Mouse (Mus musculus) MEL (cell line): ENCODE data around the gene Utrn. TPM values are rescaled to one million over a fixed set of nuclear protein-coding genes. Genes with fewer than 3 reads are reported as not detected.
A peak's percentile ranks its signal among the peaks of the same experiment; 100 is the strongest.

Experiments
- DNase-seq: peaks from one replicate; pipeline ENCODE4 v3.0.0; 2011; ENCODE audit warnings: low read depth, low spot score
- H3K27ac ChIP-seq: 2 replicates; pipeline ENCODE4 v1.5.1; 2012; ENCODE audit warnings: low read depth, mild to moderate bottlenecking, control low read depth, low read length, moderate library complexity; ENCODE audit not compliant: control insufficient read depth
- H3K27me3 ChIP-seq, 2 experiments: fragments of 150-350 bp in 1 of 2; sonication (generic) in 1 of 2; 2 replicates each; pipeline ENCODE4 v1.6.1; 2012; ENCODE audit warnings: low read length in 2 of 2, mild to moderate bottlenecking in 2 of 2, improper control_type of control experiment in 1 of 2, moderate library complexity in 1 of 2; ENCODE audit not compliant: insufficient read depth in 2 of 2, control insufficient read depth in 1 of 2
- H3K36me3 ChIP-seq, 2 experiments: 2 replicates each; pipeline ENCODE4 v1.6.1; 2012 to 2014; ENCODE audit warnings: low read length in 2 of 2, improper control_type of control experiment in 1 of 2, inconsistent platforms in 1 of 2, mild to moderate bottlenecking in 1 of 2; ENCODE audit not compliant: insufficient read depth in 2 of 2, control insufficient read depth in 1 of 2
- H3K4me1 ChIP-seq, 2 experiments: fragments of 150-350 bp in 1 of 2; sonication (generic) in 1 of 2; 2 replicates each; pipeline ENCODE4 v1.6.1; 2012; ENCODE audit warnings: low read length in 2 of 2, improper control_type of control experiment in 1 of 2, mild to moderate bottlenecking in 1 of 2; ENCODE audit not compliant: insufficient read depth in 2 of 2, control insufficient read depth in 1 of 2
- H3K4me3 ChIP-seq, 2 experiments: fragments of 150-350 bp in 1 of 2; sonication (generic) in 1 of 2; 2 replicates each; pipeline ENCODE4 v1.5.1; 2012; ENCODE audit warnings: low read depth in 2 of 2, low read length in 2 of 2, mild to moderate bottlenecking in 2 of 2, moderate library complexity in 2 of 2, control low read depth in 1 of 2, improper control_type of control experiment in 1 of 2; ENCODE audit not compliant: control insufficient read depth in 1 of 2, insufficient read depth in 1 of 2
- H3K79me2 ChIP-seq: 2 replicates; pipeline ENCODE4 v1.6.1; 2012; ENCODE audit warnings: mild to moderate bottlenecking, low read length, moderate library complexity; ENCODE audit not compliant: control insufficient read depth, poor library complexity, insufficient read depth
- H3K9ac ChIP-seq: 2 replicates; pipeline ENCODE4 v1.6.1; 2012; ENCODE audit warnings: low read depth, mild to moderate bottlenecking, control low read depth, low read length, moderate library complexity; ENCODE audit not compliant: control insufficient read depth, poor library complexity, severe bottlenecking
- H3K9me3 ChIP-seq: fragments of 150-350 bp; sonication (generic); replicated peaks from 2 replicates; pipeline ENCODE4 v1.6.1; 2012; ENCODE audit warnings: mild to moderate bottlenecking, low read length, improper control_type of control experiment, moderate library complexity; ENCODE audit not compliant: insufficient read depth
- CHD2 ChIP-seq: IDR thresholded peaks from 2 replicates; pipeline ENCODE4 v1.6.1; 2011; ENCODE audit warnings: low read length, improper control_type of control experiment
- CTCF ChIP-seq, 3 experiments: IDR thresholded peaks in 2 of 3; conservative IDR thresholded peaks in 1 of 3; 2 replicates each; pipeline ENCODE4 v1.5.1; 2011 to 2012; ENCODE audit warnings: low read length in 3 of 3, low read depth in 2 of 3, mild to moderate bottlenecking in 2 of 3, improper control_type of control experiment in 1 of 3, inconsistent platforms in 1 of 3, mixed read lengths in 1 of 3, moderate library complexity in 1 of 3; ENCODE audit not compliant: control insufficient read depth in 1 of 3, insufficient read depth in 1 of 3, poor library complexity in 1 of 3, severe bottlenecking in 1 of 3
- E2F4 ChIP-seq: IDR thresholded peaks from 2 replicates; pipeline ENCODE4 v1.6.1; 2011; ENCODE audit warnings: low read depth, low read length, improper control_type of control experiment, borderline replicate concordance
- ELF1 ChIP-seq: IDR thresholded peaks from 2 replicates; pipeline ENCODE4 v1.6.1; 2014; ENCODE audit warnings: low read depth, mild to moderate bottlenecking, inconsistent platforms, low read length, improper control_type of control experiment, moderate library complexity
- GABPA ChIP-seq: IDR thresholded peaks from 2 replicates; pipeline ENCODE4 v1.6.1; 2012; ENCODE audit warnings: low read depth, mild to moderate bottlenecking, inconsistent platforms, low read length, improper control_type of control experiment, moderate library complexity
- GATA1 ChIP-seq: IDR thresholded peaks from 2 replicates; pipeline ENCODE4 v1.6.1; 2011; ENCODE audit warnings: low read depth, low read length, improper control_type of control experiment
- JUND ChIP-seq: IDR thresholded peaks from 2 replicates; pipeline ENCODE4 v1.6.1; 2011; ENCODE audit warnings: low read depth, mild to moderate bottlenecking, improper control_type of control experiment, low read length
- MAX ChIP-seq: IDR thresholded peaks from 2 replicates; pipeline ENCODE4 v1.6.1; 2011; ENCODE audit warnings: low read length, improper control_type of control experiment
- MAZ ChIP-seq: IDR thresholded peaks from 2 replicates; pipeline ENCODE4 v1.6.1; 2012; ENCODE audit warnings: low read depth, mild to moderate bottlenecking, inconsistent platforms, low read length, improper control_type of control experiment
- MEF2A ChIP-seq: IDR thresholded peaks from 2 replicates; pipeline ENCODE4 v1.6.1; 2014; ENCODE audit warnings: low read depth, mild to moderate bottlenecking, inconsistent platforms, low read length, improper control_type of control experiment; ENCODE audit not compliant: poor library complexity, insufficient replicate concordance, severe bottlenecking; ENCODE audit errors: extremely low read depth
- NRF1 ChIP-seq: IDR thresholded peaks from 2 replicates; pipeline ENCODE4 v1.6.1; 2014; ENCODE audit warnings: low read depth, mild to moderate bottlenecking, inconsistent platforms, low read length, improper control_type of control experiment, moderate library complexity; ENCODE audit not compliant: poor library complexity, insufficient read depth, severe bottlenecking
- POLR2A ChIP-seq, 2 experiments: IDR thresholded peaks; 2 replicates each; pipeline ENCODE4 v1.6.1; 2011 to 2012; ENCODE audit warnings: low read length in 2 of 2, mild to moderate bottlenecking in 2 of 2, control low read depth in 1 of 2, improper control_type of control experiment in 1 of 2, low read depth in 1 of 2, moderate library complexity in 1 of 2; ENCODE audit not compliant: control insufficient read depth in 1 of 2, insufficient read depth in 1 of 2, poor library complexity in 1 of 2
- POLR2AphosphoS5 ChIP-seq: IDR thresholded peaks from 2 replicates; pipeline ENCODE4 v1.6.1; 2012; ENCODE audit warnings: low read depth, borderline replicate concordance, mild to moderate bottlenecking, inconsistent platforms, low read length, moderate library complexity, mixed read lengths
- RCOR1 ChIP-seq: IDR thresholded peaks from 2 replicates; pipeline ENCODE4 v1.6.1; 2012; ENCODE audit warnings: low read depth, mild to moderate bottlenecking, inconsistent platforms, low read length, improper control_type of control experiment
- TAL1 ChIP-seq: IDR thresholded peaks from 2 replicates; pipeline ENCODE4 v1.6.1; 2012; ENCODE audit warnings: mild to moderate bottlenecking, inconsistent platforms, low read length, moderate library complexity, mixed read lengths
- TBP ChIP-seq: IDR thresholded peaks from 2 replicates; pipeline ENCODE4 v1.8.0; 2011; ENCODE audit warnings: low read depth, low read length, improper control_type of control experiment
- TCF12 ChIP-seq: IDR thresholded peaks from 2 replicates; pipeline ENCODE4 v1.6.1; 2014; ENCODE audit warnings: low read depth, mild to moderate bottlenecking, inconsistent platforms, low read length, improper control_type of control experiment, moderate library complexity
- USF1 ChIP-seq: IDR thresholded peaks from 2 replicates; pipeline ENCODE4 v1.6.1; 2014; ENCODE audit warnings: low read depth, mild to moderate bottlenecking, inconsistent platforms, low read length, improper control_type of control experiment, moderate library complexity
- USF2 ChIP-seq, 2 experiments: IDR thresholded peaks; 2 replicates each; pipeline ENCODE4 v1.6.1; 2011 to 2012; ENCODE audit warnings: improper control_type of control experiment in 2 of 2, low read length in 2 of 2, borderline replicate concordance in 1 of 2, inconsistent platforms in 1 of 2, low read depth in 1 of 2, mild to moderate bottlenecking in 1 of 2; ENCODE audit not compliant: insufficient read depth in 1 of 2
- ZC3H11A ChIP-seq: IDR thresholded peaks from 2 replicates; pipeline ENCODE4 v1.6.1; 2012; ENCODE audit warnings: low read depth, mild to moderate bottlenecking, inconsistent platforms, low read length, improper control_type of control experiment
- ZMIZ1 ChIP-seq: IDR thresholded peaks from 2 replicates; pipeline ENCODE4 v1.6.1; 2012; ENCODE audit warnings: low read depth, mild to moderate bottlenecking, inconsistent platforms, low read length, improper control_type of control experiment, moderate library complexity
- ZNF384 ChIP-seq: IDR thresholded peaks from 2 replicates; pipeline ENCODE4 v1.6.1; 2012; ENCODE audit warnings: low read depth, mild to moderate bottlenecking, inconsistent platforms, low read length, improper control_type of control experiment
- polyA plus RNA-seq, 2 experiments: library from polyadenylated mRNA; stranded (reverse) in 1 of 2; unstranded in 1 of 2; fragments of >175 nt in 1 of 2; fragments of >200 nt in 1 of 2; gene quantifications; 2 replicates each; pipeline versions ENCODE4 v1.2.1 to v1.2.4; 2012; ENCODE audit warnings: low replicate concordance in 2 of 2, low read depth in 1 of 2; ENCODE audit not compliant: insufficient read length in 2 of 2, insufficient read depth in 1 of 2, missing spikeins in 1 of 2
- total RNA-seq: library from RNA; depleted of rRNA; stranded (reverse); fragments of 300-350 nt; gene quantifications from 2 replicates; pipeline ENCODE4 v1.2.3, GENCODE M21; 2012

Gene Utrn
- total and polyA plus RNA-seq, 3 experiments, result 2.3 to 4.3 TPM; not detected in 1

- Histone ChIP-seq H3K36me3 (peaks cover 0 to 2% of the 10 kb centered on the region in 2 experiments; a peak in 1 of 4 replicates), H3K27ac (no peak overlapping the region), H3K27me3 (no peaks in the 10 kb centered on the region), H3K9me3 (no peaks in the 10 kb centered on the region), H3K79me2 (no peaks in the 10 kb centered on the region), H3K4me1 (no peaks in the 10 kb centered on the region), H3K4me3 (no peak overlapping the region), H3K9ac (no peak overlapping the region)
- no peak for TF ChIP-seq CTCF (IDR thresholded peaks at IDR 0.05 in 2 of 3, conservative IDR thresholded peaks at IDR 0.05 in 1 of 3; ENCODE audit: control insufficient read depth in 1 of 3, insufficient read depth in 1 of 3, low read depth in 2 of 3, low read length in 3 of 3, poor library complexity in 1 of 3, severe bottlenecking in 1 of 3)
- no peak for TF ChIP-seq USF2 (IDR thresholded peaks at IDR 0.05; ENCODE audit: borderline replicate concordance in 1 of 2, insufficient read depth in 1 of 2, low read depth in 1 of 2, low read length in 2 of 2)
- TF ChIP-seq POLR2AphosphoS5, result no peak
- TF ChIP-seq GATA1, result no peak
- TF ChIP-seq TBP, result no peak
- no peak for TF ChIP-seq POLR2A (IDR thresholded peaks at IDR 0.05; ENCODE audit: control insufficient read depth in 1 of 2, insufficient read depth in 1 of 2, low read depth in 1 of 2, low read length in 2 of 2, poor library complexity in 1 of 2)
- no peak for TF ChIP-seq TCF12
- no peak for TF ChIP-seq GABPA
- no peak for TF ChIP-seq USF1
- TF ChIP-seq ZC3H11A, result no peak
- no peak for TF ChIP-seq NRF1
- no peak for TF ChIP-seq E2F4
- DNase-seq, result no peak
Measured at GRCm38 (mm10) chr10:12595379-12595778, 273.8 kb downstream of the Utrn start.

DNA sequence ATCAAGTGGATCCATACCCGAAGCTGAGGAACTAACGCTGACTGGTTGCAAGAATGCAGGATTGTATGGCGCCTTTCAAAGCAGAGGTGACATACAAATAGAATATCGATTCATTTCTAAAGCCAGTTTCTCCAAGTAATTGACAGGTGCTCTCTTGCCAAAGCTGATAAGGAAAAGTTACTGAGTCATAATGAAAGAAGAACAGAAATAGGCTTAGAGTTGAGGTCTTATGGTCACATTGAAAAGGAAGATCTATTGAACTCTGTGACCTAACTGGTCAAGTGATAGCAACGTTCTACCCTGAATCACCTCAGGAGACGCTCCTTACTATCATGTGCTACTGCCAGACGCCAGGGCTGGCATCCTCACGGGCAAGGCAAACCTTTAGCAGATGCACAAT lies 274.2 kb downstream of the Utrn start:
- Histone ChIP-seq H3K9ac (no peak overlapping the region), H3K27me3 (no peaks in the 10 kb centered on the region), H3K79me2 (no peaks in the 10 kb centered on the region), H3K27ac (no peak overlapping the region), H3K4me3 (no peak overlapping the region), H3K36me3 (peaks cover 0 to 2% of the 10 kb centered on the region in 2 experiments; a peak in 1 of 4 replicates), H3K9me3 (no peaks in the 10 kb centered on the region), H3K4me1 (no peaks in the 10 kb centered on the region)
- DNase-seq, result no peak
- no peak for TF ChIP-seq TAL1
- TF ChIP-seq GATA1, result 0 out of 2 replicates have a peak, but pooled peaks have one; percentile 7

- Histone ChIP-seq H3K27ac (no peak overlapping the region), H3K4me3 (no peak overlapping the region), H3K79me2 (no peaks in the 10 kb centered on the region), H3K9me3 (no peaks in the 10 kb centered on the region), H3K4me1 (no peaks in the 10 kb centered on the region), H3K9ac (no peak overlapping the region), H3K36me3 (0 out of 4 replicates have a peak, but pooled peaks cover 0 to 2% of the 10 kb centered on the region in 2 experiments), H3K27me3 (no peaks in the 10 kb centered on the region)
- no peak for DNase-seq
- no peak for TF ChIP-seq GATA1
- TF ChIP-seq GABPA, result no peak
- TF ChIP-seq MAZ, result no peak
- TF ChIP-seq MEF2A, result no peak
- TF ChIP-seq JUND, result no peak
- no peak for TF ChIP-seq E2F4
- TF ChIP-seq ZMIZ1, result no peak
- no peak for TF ChIP-seq MAX
- no peak for TF ChIP-seq ZNF384
- no peak for TF ChIP-seq RCOR1
- TF ChIP-seq CHD2, result no peak
- TF ChIP-seq ELF1, result no peak
- TF ChIP-seq NRF1, result no peak
Measured at GRCm38 (mm10) chr10:12593071-12593470, 276.1 kb downstream of the Utrn start.
